Mouse (Mus musculus) forebrain, embryonic 13.5 days (tissue): ENCODE measurements around the gene Espl1. TPM values are rescaled to one million over a fixed set of nuclear protein-coding genes. Genes with fewer than 3 reads are reported as not detected.

Source experiments
- ATAC-seq: fragments of 200-750 bp; cut with Nextera tagmentation; 2 replicates; pipeline ENCODE4 v1.8.0; 2017
- H3K27ac ChIP-seq: fragments of 300-500 bp; sonication (generic); 2 replicates; pipeline ENCODE4 v1.5.1; 2015; ENCODE audit warnings: inconsistent platforms, mild to moderate bottlenecking, moderate library complexity
- H3K27me3 ChIP-seq: fragments of 300-500 bp; sonication (generic); 2 replicates; pipeline ENCODE4 v1.6.1; 2015; ENCODE audit warnings: mild to moderate bottlenecking, inconsistent platforms
- H3K36me3 ChIP-seq: fragments of 300-500 bp; sonication (generic); 2 replicates; pipeline ENCODE4 v1.6.1; 2015; ENCODE audit warnings: mild to moderate bottlenecking, inconsistent platforms; ENCODE audit not compliant: poor library complexity, severe bottlenecking
- H3K4me1 ChIP-seq: fragments of 300-500 bp; sonication (generic); 2 replicates; pipeline ENCODE4 v1.6.1; 2015; ENCODE audit warnings: inconsistent platforms
- H3K4me2 ChIP-seq: fragments of 300-500 bp; sonication (generic); 2 replicates; pipeline ENCODE4 v1.6.1; 2015; ENCODE audit warnings: inconsistent platforms, mild to moderate bottlenecking, moderate library complexity
- H3K4me3 ChIP-seq: fragments of 300-500 bp; sonication (generic); 2 replicates; pipeline ENCODE4 v1.5.1; 2015; ENCODE audit warnings: mild to moderate bottlenecking, inconsistent platforms
- H3K9ac ChIP-seq: fragments of 300-500 bp; sonication (generic); 2 replicates; pipeline ENCODE4 v1.6.1; 2015; ENCODE audit warnings: mild to moderate bottlenecking, inconsistent platforms
- H3K9me3 ChIP-seq: fragments of 300-500 bp; sonication (generic); replicated peaks from 2 replicates; pipeline ENCODE4 v1.6.1; 2016; ENCODE audit warnings: inconsistent platforms
- WGBS: fragments of 180-500 bp; shearing (Covaris S2); methylation state at CpG from one replicate; pipeline ENCODE4 v1.1.7; 2015; 5-methylcytosine and 5-hydroxymethylcytosine counted together
- polyA plus RNA-seq: library from polyadenylated mRNA; unstranded; fragments of >200 nt; fragmentation: Nextera tagmentation; extraction: Ambion mirVana; gene quantifications from 2 replicates; pipeline ENCODE4 v1.2.1, GENCODE M21; 2015

Gene Espl1
- polyA plus RNA-seq, 1 experiment from 2014 or later = 19.7 TPM

DNA sequence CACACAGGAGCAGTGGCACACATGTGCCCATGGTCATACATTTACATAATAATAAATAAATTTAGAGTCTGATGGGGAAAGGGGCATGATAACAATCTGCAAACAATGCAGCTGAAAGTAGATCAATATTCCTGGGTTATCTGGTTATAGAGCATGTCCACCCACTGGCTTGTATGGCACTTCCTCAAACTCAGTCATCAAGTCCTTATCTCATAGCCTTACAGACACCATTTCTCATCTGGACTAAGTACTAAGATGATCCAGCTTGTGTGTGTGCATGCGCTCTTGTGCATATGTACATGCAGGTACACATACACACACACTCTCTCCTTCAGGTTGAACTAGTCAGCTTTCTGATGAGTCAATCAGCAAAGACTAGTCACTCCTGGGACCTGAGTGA is 68.6 kb downstream of the Espl1 start:
- Histone ChIP-seq H3K36me3 (no peaks in the 10 kb centered on the region), H3K27me3 (peaks cover 60% of the 10 kb centered on the region), H3K4me2 (no peak overlapping the region), H3K9me3 (no peaks in the 10 kb centered on the region), H3K27ac (no peak overlapping the region), H3K9ac (no peak overlapping the region), H3K4me3 (no peak overlapping the region), H3K4me1 (peaks cover 6% of the 10 kb centered on the region)
- ATAC-seq = no peak
- 97% methylated on average over 1 of the region's 1 CpGs for WGBS

- WGBS = 4% methylated on average over 7 of the region's 7 CpGs
- Histone ChIP-seq H3K9ac (peak overlapping the region; percentile 53), H3K4me3 (peak overlapping the region; percentile 26; the same call in 1 of the 2 replicates)
Measured at GRCm38 (mm10) chr15:102366238-102366637, 70.2 kb downstream of the Espl1 start.

DNA sequence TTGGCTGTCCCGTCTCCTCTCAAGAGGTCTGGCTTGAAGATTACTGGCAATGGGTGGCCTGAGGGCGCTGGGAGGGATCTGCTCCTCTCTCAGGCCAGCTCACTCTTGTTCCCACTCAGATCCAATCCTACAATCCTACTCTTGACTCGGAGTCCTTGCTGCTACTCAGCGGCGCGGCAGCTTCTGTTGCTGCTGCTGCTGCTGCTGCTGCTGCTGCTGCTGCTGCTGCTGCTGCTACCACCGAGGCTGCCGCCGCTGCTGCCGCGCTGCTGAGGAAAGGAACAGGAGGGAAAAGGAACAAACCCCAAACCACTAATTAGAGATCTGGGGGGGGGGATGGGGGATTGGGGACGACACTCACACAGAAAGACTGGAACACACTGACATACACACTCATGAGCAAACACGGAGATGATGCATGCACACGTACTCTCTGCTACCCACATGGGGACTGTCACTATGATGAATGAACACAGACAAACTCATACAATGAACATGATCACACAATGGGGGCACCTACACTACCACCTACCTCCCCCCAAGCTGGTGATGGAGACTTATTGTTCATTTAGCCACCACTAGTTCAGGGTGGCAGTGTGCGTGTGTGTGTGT is 70.8 kb downstream of the Espl1 start, which contains the start of gene Sp7:
Sp7 (minus strand) TSS at position 450 of the 612 bp plus-strand sequence.
- Histone ChIP-seq H3K4me1 (peaks cover 6% of the 10 kb centered on the region), H3K27ac (no peak within 1 kb of the TSS), H3K4me2 (peak within 1 kb of the TSS; percentile 54), H3K36me3 (no peaks in the 10 kb centered on the region), H3K4me3 (peak within 1 kb of the TSS; percentile 26), H3K27me3 (peaks cover 73% of the 10 kb centered on the region), H3K9ac (peak within 1 kb of the TSS; percentile 53), H3K9me3 (no peaks in the 10 kb centered on the region)
- ATAC-seq = no peak
- 8% methylated on average over 15 of the region's 15 CpGs for WGBS

More at GRCm38 (mm10) chr15:102366238-102366637, 70.2 kb downstream of the Espl1 start:
- Histone ChIP-seq H3K9me3 (no peaks in the 10 kb centered on the region), H3K27ac (no peak overlapping the region), H3K27me3 (peaks cover 67% of the 10 kb centered on the region), H3K4me1 (peaks cover 6% of the 10 kb centered on the region), H3K4me2 (peak overlapping the region; percentile 54), H3K36me3 (no peaks in the 10 kb centered on the region)
- ATAC-seq = no peak

DNA sequence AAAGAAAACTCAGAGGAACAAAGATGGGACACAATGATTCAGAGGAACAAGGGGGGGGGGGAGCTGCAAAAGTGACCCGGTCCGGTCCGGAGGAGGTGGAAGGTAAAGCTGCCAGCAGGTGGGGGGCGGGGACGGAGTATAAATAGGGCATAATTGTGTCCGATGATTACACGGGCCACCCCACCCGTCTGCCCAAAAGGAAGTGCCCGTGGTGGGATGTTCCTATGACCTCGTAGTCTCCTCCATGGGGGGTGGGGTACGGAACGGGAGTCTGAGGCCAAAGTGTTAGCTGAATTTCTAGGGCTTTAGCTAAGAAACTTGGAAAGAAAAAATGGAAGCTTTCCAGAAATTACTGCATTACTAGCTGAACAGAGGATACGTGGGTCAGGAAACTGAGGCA is 73.9 kb downstream of the Espl1 start:
- H3K9me3 ChIP-seq = no peaks in the 10 kb centered on the region
- no peaks in the 10 kb centered on the region for H3K36me3 ChIP-seq
- H3K27me3 ChIP-seq = peaks cover 50% of the 10 kb centered on the region
- WGBS = 15% methylated on average over 13 of the region's 13 CpGs
- ATAC-seq = no peak
- H3K4me2 ChIP-seq = no peak overlapping the region
- H3K4me3 ChIP-seq = no peak overlapping the region
- H3K27ac ChIP-seq = no peak overlapping the region
- H3K4me1 ChIP-seq = peaks cover 6% of the 10 kb centered on the region
- H3K9ac ChIP-seq = no peak overlapping the region

GRCm38 (mm10) chr15:102370727-102371126 is 74.7 kb downstream of the Espl1 start:
- Histone ChIP-seq H3K27me3 (peaks cover 45% of the 10 kb centered on the region), H3K9me3 (no peaks in the 10 kb centered on the region), H3K27ac (no peak overlapping the region), H3K4me1 (peaks cover 6% of the 10 kb centered on the region), H3K4me2 (no peak overlapping the region), H3K9ac (peak overlapping the region; percentile 14; the same call in 1 of the 2 replicates), H3K36me3 (no peaks in the 10 kb centered on the region), H3K4me3 (no peak overlapping the region)
- WGBS = 10% methylated on average over 10 of the region's 10 CpGs
- ATAC-seq = no peak

Other genes starting within 250 kb of the Espl1 start
- 90.5 and 102 TPM in 2 replicates for gene Eif4b, start 222.5 kb upstream of the Espl1 start, polyA plus RNA-seq
- 4.5 and 6.7 TPM in 2 replicates for gene Tns2, start 195.9 kb upstream of the Espl1 start, polyA plus RNA-seq
- 21.7 and 25.4 TPM in 2 replicates for gene Spryd3, start 160.0 kb upstream of the Espl1 start, polyA plus RNA-seq
- 0.37 and 0.40 TPM in 2 replicates for gene Igfbp6, start 151.9 kb upstream of the Espl1 start, polyA plus RNA-seq
- gene Soat2, start 145.7 kb upstream of the Espl1 start, polyA plus RNA-seq = 0.10 TPM in 1 of 2 replicates, not detected in the other
- gene Zfp740, start 93.0 kb upstream of the Espl1 start, polyA plus RNA-seq = 90.0 and 98.7 TPM in 2 replicates
- gene Csad, start 91.5 kb upstream of the Espl1 start, polyA plus RNA-seq = 42.7 and 46.4 TPM in 2 replicates
- 0.32 and 0.48 TPM in 2 replicates for gene Itgb7, start 64.3 kb upstream of the Espl1 start, polyA plus RNA-seq
- gene Rarg, start 38.7 kb upstream of the Espl1 start, polyA plus RNA-seq = 3.2 and 4.2 TPM in 2 replicates
- gene Gm9918, start 25.7 kb upstream of the Espl1 start, polyA plus RNA-seq = 0.09 TPM in 1 of 2 replicates, not detected in the other
- gene Mfsd5, start 16.8 kb upstream of the Espl1 start, polyA plus RNA-seq = 46.7 and 48.9 TPM in 2 replicates
- 470 and 502 TPM in 2 replicates for gene Pfdn5, start 29.9 kb downstream of the Espl1 start, polyA plus RNA-seq
- 116 and 126 TPM in 2 replicates for gene Myg1, start 35.4 kb downstream of the Espl1 start, polyA plus RNA-seq
- 64.1 and 66.5 TPM in 2 replicates for gene Aaas, start 54.5 kb downstream of the Espl1 start, polyA plus RNA-seq
- gene Sp7, start 70.9 kb downstream of the Espl1 start, polyA plus RNA-seq = 0.15 and 0.18 TPM in 2 replicates
- gene Sp1, start 109.9 kb downstream of the Espl1 start, polyA plus RNA-seq = 7.0 and 8.1 TPM in 2 replicates
- 0.19 and 0.20 TPM in 2 replicates for gene Amhr2, start 149.1 kb downstream of the Espl1 start, polyA plus RNA-seq
- gene Prr13, start 162.8 kb downstream of the Espl1 start, polyA plus RNA-seq = 88.9 and 90.9 TPM in 2 replicates
- 198 and 212 TPM in 2 replicates for gene Pcbp2, start 174.3 kb downstream of the Espl1 start, polyA plus RNA-seq
- 6.6 and 13.4 TPM in 2 replicates for gene Gm10337, start 207.5 kb downstream of the Espl1 start, polyA plus RNA-seq
- gene Map3k12, start 220.8 kb downstream of the Espl1 start, polyA plus RNA-seq = 37.6 and 40.4 TPM in 2 replicates
- 87.7 and 103 TPM in 2 replicates for gene Tarbp2, start 221.9 kb downstream of the Espl1 start, polyA plus RNA-seq
- gene Npff, start 228.7 kb downstream of the Espl1 start, polyA plus RNA-seq = 1.6 and 3.9 TPM in 2 replicates